Mouse (Mus musculus) kidney, postnatal 36 days (tissue): Measurements from ENCODE around the gene Aim2.
"Not testable (repeated sequence)": the region's sequence is repeated elsewhere in the genome, so short reads cannot be mapped to it uniquely, and the experiment has no call there.

Source experiments
- DNase-seq, 2 experiments: peaks; one replicate each; pipeline ENCODE4 v3.0.0; 2021 to 2022; ENCODE audit warnings: mixed read lengths in 2 of 2

Aim2 gene

GRCm38 (mm10) chr1:173480399-173481181, 129.9 kb downstream of the Aim2 start:
- DNase-seq = not testable (repeated sequence)

DNA sequence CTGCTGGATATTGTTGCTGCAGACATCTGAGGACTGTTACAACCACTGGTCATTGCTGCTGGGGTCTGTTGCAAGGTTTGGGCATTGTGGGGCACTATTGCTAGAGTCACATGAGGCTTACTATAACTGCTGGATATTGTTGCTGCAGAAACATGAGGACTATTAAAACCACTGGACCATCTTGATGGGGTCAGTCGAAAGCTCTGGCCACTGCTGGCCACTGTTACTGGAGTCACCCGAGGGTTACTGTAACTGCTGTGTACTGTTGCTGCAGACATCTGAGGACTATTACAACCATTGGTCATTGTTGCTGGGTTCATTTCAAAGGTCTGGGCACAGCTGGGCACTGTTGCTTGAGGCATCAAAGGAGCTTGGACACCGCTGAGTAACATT, 130.5 kb downstream of the Aim2 start:
- not testable (repeated sequence) for DNase-seq

- DNase-seq = not testable (repeated sequence)
Observed at GRCm38 (mm10) chr1:173490812-173491480, 140.3 kb downstream of the Aim2 start, which contains the start of gene Ifi206. Gene Ifi206 (minus strand): TSS chr1:173491041.

DNA sequence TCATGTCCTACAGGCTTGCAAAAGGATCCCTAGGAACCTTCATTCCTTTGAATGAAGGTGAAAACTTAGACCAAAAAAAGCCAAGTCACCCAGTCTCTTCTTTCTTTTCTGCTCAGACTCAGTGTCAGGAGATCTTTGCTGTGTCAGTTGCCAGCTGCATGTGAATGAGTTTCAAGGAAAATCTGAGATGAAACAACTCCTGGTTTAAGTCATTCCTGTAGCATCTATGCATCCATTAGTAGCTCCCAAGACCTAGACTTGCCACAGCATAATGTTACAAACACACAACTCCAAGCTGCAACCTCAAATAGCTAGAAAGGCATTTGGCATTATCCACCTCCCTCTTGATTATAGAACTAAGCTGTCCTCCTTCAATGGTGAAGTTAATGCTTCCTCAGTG, 140.8 kb downstream of the Aim2 start:
- DNase-seq = not testable (repeated sequence)

GRCm38 (mm10) chr1:173510595-173510994, 159.9 kb downstream of the Aim2 start:
- not testable (repeated sequence) for DNase-seq
